Mouse (Mus musculus): ENCODE data around the gene Mrps18b.
"Not testable (repeated sequence)": the region's sequence is repeated elsewhere in the genome, so short reads cannot be mapped to it uniquely, and the experiment has no call there.

Mrps18b gene

GRCm38 (mm10) chr17:35916297-35917142 lies at the start of gene Mrps18b, which contains the start of gene Ppp1r10:
Gene Mrps18b, minus strand, starts transcription at chr17:35916389.
Gene Ppp1r10, plus strand, starts transcription at chr17:35916434.
- peak; percentile 100 for DNase-seq (ENCODE audit: low read depth)

GRCm38 (mm10) chr17:35963279-35963678 lies 47.1 kb upstream of the Mrps18b start:
- DNase-seq (ENCODE audit: low read depth): no peak

- DNase-seq (ENCODE audit: low read depth): no peak
These were observed 42.5 kb upstream of the Mrps18b start for GRCm38 (mm10) chr17:35958533-35959223.

GRCm38 (mm10) chr17:35954665-35955064 lies 38.5 kb upstream of the Mrps18b start:
- no peak for DNase-seq (ENCODE audit: low read depth)

- not testable (repeated sequence) for DNase-seq (ENCODE audit: low read depth)
These were observed 36.4 kb upstream of the Mrps18b start for GRCm38 (mm10) chr17:35952559-35952958.

- DNase-seq (ENCODE audit: low read depth): not testable (repeated sequence)
These were observed 34.8 kb upstream of the Mrps18b start for GRCm38 (mm10) chr17:35950946-35951345.

- no peak for DNase-seq (ENCODE audit: low read depth)
These were observed 23.8 kb upstream of the Mrps18b start for GRCm38 (mm10) chr17:35939941-35940340.

- DNase-seq (ENCODE audit: low read depth): no peak
These were observed 22.9 kb upstream of the Mrps18b start for GRCm38 (mm10) chr17:35939108-35939507.

- DNase-seq (ENCODE audit: low read depth): peak; percentile 85
These were observed 21.6 kb upstream of the Mrps18b start for GRCm38 (mm10) chr17:35937700-35938348.

GRCm38 (mm10) chr17:35935763-35936162 lies 19.6 kb upstream of the Mrps18b start:
- DNase-seq (ENCODE audit: low read depth): not testable (repeated sequence)

- DNase-seq (ENCODE audit: low read depth): no peak
These were observed 16.4 kb upstream of the Mrps18b start for GRCm38 (mm10) chr17:35932608-35933007.

- no peak for DNase-seq (ENCODE audit: low read depth)
These were observed 14.4 kb upstream of the Mrps18b start for GRCm38 (mm10) chr17:35930627-35931026.

- no peak for DNase-seq (ENCODE audit: low read depth)
These were observed 13.3 kb upstream of the Mrps18b start for GRCm38 (mm10) chr17:35929534-35929933.

- DNase-seq (ENCODE audit: low read depth): no peak
These were observed 11.3 kb upstream of the Mrps18b start for GRCm38 (mm10) chr17:35927471-35927870.

- no peak for DNase-seq (ENCODE audit: low read depth)
These were observed 7.1 kb upstream of the Mrps18b start for GRCm38 (mm10) chr17:35923281-35923680.

- DNase-seq (ENCODE audit: low read depth): no peak
These were observed 6.4 kb upstream of the Mrps18b start for GRCm38 (mm10) chr17:35922566-35922965.

GRCm38 (mm10) chr17:35921710-35922109 lies 5.5 kb upstream of the Mrps18b start:
- DNase-seq (ENCODE audit: low read depth): no peak

GRCm38 (mm10) chr17:35920862-35921562 lies 4.8 kb upstream of the Mrps18b start:
- peak; percentile 65 for DNase-seq (ENCODE audit: low read depth)

GRCm38 (mm10) chr17:35920384-35920783 lies 4.2 kb upstream of the Mrps18b start:
- DNase-seq (ENCODE audit: low read depth): no peak

- no peak for DNase-seq (ENCODE audit: low read depth)
These were observed 3.7 kb upstream of the Mrps18b start for GRCm38 (mm10) chr17:35919864-35920301.

- peak; percentile 99 for DNase-seq (ENCODE audit: low read depth)
These were observed 3.0 kb upstream of the Mrps18b start for GRCm38 (mm10) chr17:35919060-35919715.
